8 mouse cellular contexts compared by ENCODE assay signal in genomic region chr2:37702301-37703172, GRCm38 (mm10). TPM values are rescaled to one million over a fixed set of nuclear protein-coding genes. Genes with fewer than 3 reads are reported as not detected.
DNase-seq lines count a peak whose midpoint lies in the region; ATAC-seq and TF ChIP-seq lines count a peak whose summit lies in the region.

No protein-coding gene starts in this region.

- no peaks in the 10 kb centered on the region for H3K9me3 ChIP-seq in ES-E14 (ENCODE audit: control insufficient read depth, insufficient read depth, low read depth, low read length)
- no peaks in the 10 kb centered on the region for H3K9me3 ChIP-seq in embryonic facial prominence, embryonic 15.5 days (replicated peaks)
- H3K9me3 ChIP-seq in heart, embryonic 13.5 days = no peaks in the 10 kb centered on the region

- H3K4me3 ChIP-seq in ES-E14 (ENCODE audit: insufficient read depth in 1 of 2, low read depth in 1 of 2, low read length in 2 of 2, poor library complexity in 1 of 2, severe bottlenecking in 1 of 2) (peak overlapping the region; percentile 94 to 96), macrophage (ENCODE audit: inconsistent target) (peak overlapping the region; percentile 10; the same call in 1 of the 2 replicates)
- peak overlapping the region; percentile 82 for H3K4me3 ChIP-seq in embryonic facial prominence, embryonic 15.5 days (replicated peaks)
- H3K4me3 ChIP-seq in heart, embryonic 13.5 days = peak overlapping the region; percentile 81

- H3K27me3 ChIP-seq in embryonic facial prominence, embryonic 15.5 days = no peaks in the 10 kb centered on the region
- no peaks in the 10 kb centered on the region for H3K27me3 ChIP-seq in heart, embryonic 13.5 days (replicated peaks)

- no peaks in the 10 kb centered on the region for H3K79me2 ChIP-seq in macrophage (ENCODE audit: inconsistent target)

- WGBS in embryonic facial prominence, embryonic 15.5 days = under 1% methylated on average over 56 of the region's 70 CpGs
- under 1% methylated on average over 58 of the region's 70 CpGs for WGBS in heart, embryonic 13.5 days
- WGBS in macrophage (ENCODE audit: missing documents) = 4% methylated on average over 69 of the region's 70 CpGs

- peak; percentile 71 for ATAC-seq in embryonic facial prominence, embryonic 15.5 days (ENCODE audit: insufficient number of reproducible peaks, low FRiP score, low TSS enrichment, low read depth)
- peak; percentile 51 for ATAC-seq in heart, embryonic 13.5 days (ENCODE audit: extremely low read depth, insufficient number of reproducible peaks, low FRiP score, low TSS enrichment)

- peak overlapping the region; percentile 91 for H3K9ac ChIP-seq in ES-E14 (ENCODE audit: insufficient read depth, low read depth, low read length, poor library complexity, severe bottlenecking)
- peak overlapping the region; percentile 87 for H3K9ac ChIP-seq in embryonic facial prominence, embryonic 15.5 days
- peak overlapping the region; percentile 90 for H3K9ac ChIP-seq in heart, embryonic 13.5 days

- H3K4me2 ChIP-seq in embryonic facial prominence, embryonic 15.5 days (replicated peaks) = peak overlapping the region; percentile 77
- peak overlapping the region; percentile 90 for H3K4me2 ChIP-seq in heart, embryonic 13.5 days

- H3K27ac ChIP-seq in ES-E14 (ENCODE audit: insufficient read depth, low read depth, low read length, poor library complexity, severe bottlenecking) (peak overlapping the region; percentile 47), macrophage (no peak overlapping the region)
- peak overlapping the region; percentile 91 for H3K27ac ChIP-seq in embryonic facial prominence, embryonic 15.5 days (replicated peaks)
- H3K27ac ChIP-seq in heart, embryonic 13.5 days (replicated peaks) = peak overlapping the region; percentile 92

- in situ Hi-C loops in ES-E14 (cut with MboI; ENCODE audit: low sequenced_read_pairs in 2 of 2, unreplicated experiment in 2 of 2) = no loop called here

- H3K4me1 ChIP-seq in ES-E14 (ENCODE audit: control insufficient read depth in 2 of 2, insufficient read depth in 2 of 2, low read length in 2 of 2, poor library complexity in 1 of 2) = peaks cover 0 to 4% of the 10 kb centered on the region in 2 experiments; a peak in 2 of 4 replicates
- H3K4me1 ChIP-seq in embryonic facial prominence, embryonic 15.5 days = peaks cover 13% of the 10 kb centered on the region
- peaks cover 20% of the 10 kb centered on the region for H3K4me1 ChIP-seq in heart, embryonic 13.5 days

- H3K36me3 ChIP-seq in ES-E14 (ENCODE audit: control insufficient read depth, insufficient read depth, low read length, poor library complexity, severe bottlenecking) (no peaks in the 10 kb centered on the region), macrophage (ENCODE audit: inconsistent target) (no peaks in the 10 kb centered on the region)
- no peaks in the 10 kb centered on the region for H3K36me3 ChIP-seq in embryonic facial prominence, embryonic 15.5 days
- H3K36me3 ChIP-seq in heart, embryonic 13.5 days = 0 out of 2 replicates have a peak, but pooled peaks cover 3% of the 10 kb centered on the region

- peak; percentile 29 for DNase-seq in ES-E14 (ENCODE audit: low read depth, low spot score)
- DNase-seq in adrenal gland, postnatal 25 days = peak; percentile 37
- peak; percentile 8 to 51 for DNase-seq in kidney, postnatal 36 days
- DNase-seq in spleen, adult 12 weeks (ENCODE audit: low spot score) = peak; percentile 29
- no peak for DNase-seq in Muller cell, postnatal 12 days (ENCODE audit: inconsistent ontology term)

TF ChIP-seq in ES-E14, 5 proteins besides CTCF, POLR2A, EP300 and RAD21:
- TF ChIP-seq ZNF384 (IDR thresholded peaks at IDR 0.05; ENCODE audit: low read depth, low read length) = no peak
- 0 out of 2 replicates have a peak, but pooled peaks have one; percentile 37 for TF ChIP-seq HCFC1 (IDR thresholded peaks at IDR 0.05; ENCODE audit: borderline replicate concordance, insufficient read depth, low read length)
- no peak for TF ChIP-seq ZC3H11A (IDR thresholded peaks at IDR 0.05; ENCODE audit: borderline replicate concordance, low read depth, low read length)

RNA-seq across cellular contexts. Expression of gene Strbp, which starts 1.1 kb away (rescaled TPM):
- 36.7 and 37.3 TPM in 2 replicates for total RNA-seq in ES-E14 (2012; rRNA removed)
- total RNA-seq in adrenal gland, postnatal 25 days (2021) = 79.1 and 91.4 TPM in 2 replicates
- 30.7 and 34.9 TPM in 2 replicates for polyA plus RNA-seq in embryonic facial prominence, embryonic 15.5 days (2015; fragmentation: Nextera tagmentation; extraction: Ambion mirVana)
- 20.4 and 22.5 TPM in 2 replicates for polyA plus RNA-seq in heart, embryonic 13.5 days (2015; fragmentation: Nextera tagmentation; extraction: Ambion mirVana)
- total RNA-seq in macrophage (2018; cell fraction: chromatin; rRNA removed) = 1 to 10 TPM in 20 of 26 experiments, under 1 TPM in 6; 0.15 to 3.8 (median 1.5) TPM
- 1 to 10 TPM in 19 of 26 experiments, under 1 TPM in 7; 0.74 to 2.4 (median 1.4) TPM for total RNA-seq in macrophage (2018; cell fraction: cytosol; rRNA removed)
- total RNA-seq in macrophage (2018; cell fraction: nucleus; rRNA removed) = 1 to 10 TPM in 14 of 26 experiments, under 1 TPM in 12; 0.23 to 4.1 (median 1.1) TPM
- 1.4 to 3.2 TPM (median 2.0 TPM) in 3 replicates for polyA plus RNA-seq in macrophage (2018)

Comparison
In these comparisons a context has a peak if more than half of its experiments do, and no peak if none do; other contexts are left out.
1. H3K4me3 ChIP-seq: peak in every context shown above with its lines; median percentile 95 in ES-E14; 82 in embryonic facial prominence, embryonic 15.5 days; 81 in heart, embryonic 13.5 days; 10 in macrophage.